Mouse (Mus musculus) bone marrow macrophage, adult 2 months (primary cell): ENCODE results near the gene Gzmk.

ENCODE experiments used
- CTCF ChIP-seq: IDR thresholded peaks from 2 replicates; pipeline ENCODE4 v1.5.1; 2012; ENCODE audit warnings: low read depth, mild to moderate bottlenecking, low read length, moderate library complexity
- POLR2A ChIP-seq: IDR thresholded peaks from 2 replicates; pipeline ENCODE4 v1.6.1; 2012; ENCODE audit warnings: mild to moderate bottlenecking, low read depth, low read length, borderline replicate concordance

DNA sequence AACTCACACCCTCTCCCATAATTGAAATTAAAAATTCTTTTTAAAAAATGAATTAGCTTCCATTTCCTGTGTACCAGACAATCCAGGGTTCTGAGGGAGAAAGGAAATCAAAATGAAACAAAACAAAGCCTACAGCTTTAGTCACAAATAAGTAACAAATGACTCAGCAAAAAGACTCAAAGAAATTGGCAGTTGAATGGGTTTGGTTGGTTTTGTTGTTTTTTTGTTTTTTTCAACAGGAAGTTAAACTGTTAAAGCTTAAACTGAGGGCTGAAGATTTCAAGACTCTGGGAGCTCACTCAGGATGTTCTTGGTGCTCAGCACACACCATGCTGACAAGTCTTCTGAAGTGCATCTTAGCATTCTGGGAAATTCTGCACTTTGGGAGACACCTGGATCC lies 55.5 kb downstream of the Gzmk start:
- TF ChIP-seq POLR2A: no peak
- no peak for TF ChIP-seq CTCF
